Mouse (Mus musculus): Measurements from ENCODE around the gene Sult2b1.

DNA sequence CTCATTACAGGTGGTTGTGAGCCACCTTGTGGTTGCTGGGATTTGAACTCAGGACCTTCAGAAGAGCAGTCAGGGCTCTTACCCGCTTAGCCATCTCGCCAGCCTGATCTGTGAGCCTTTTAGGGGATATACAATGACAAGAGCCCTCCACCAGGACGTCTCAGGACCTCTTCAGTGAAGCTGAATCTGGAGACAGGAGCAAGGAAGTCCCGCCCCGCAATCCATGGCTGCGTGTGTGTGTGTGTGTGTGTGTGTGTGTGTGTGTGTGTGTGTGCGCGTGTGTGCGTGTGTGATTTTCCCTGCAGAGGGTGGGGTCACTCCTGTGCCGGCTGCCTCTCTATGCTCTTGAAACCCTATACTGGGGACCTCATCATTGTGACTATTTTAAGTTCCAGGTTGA, 44.6 kb downstream of the Sult2b1 start:
- TF ChIP-seq POLR2A (IDR thresholded peaks at IDR 0.05; ENCODE audit: borderline replicate concordance, control insufficient read depth, low read depth, low read length) (no peak), CTCF (IDR thresholded peaks at IDR 0.05; ENCODE audit: control insufficient read depth, insufficient read depth, low read length) (no peak)

All from bone marrow, adult 2 months (tissue).